Mouse (Mus musculus) limb, embryonic 11.5 days (tissue): ENCODE measurements at regions not wholly inside any gene's neighbourhood (a gene's known extent, or its start where the extent isn't known, plus 50 kb on each side); places are given as distances from the start of the nearest gene placed in this dataset.

Source experiments
- ATAC-seq: fragments of 200-750 bp; cut with Nextera tagmentation; 2 replicates; pipeline ENCODE4 v1.8.0; 2017; ENCODE audit warnings: low read depth; ENCODE audit not compliant: insufficient number of reproducible peaks, low FRiP score, low TSS enrichment
- DNase-seq: peaks from one replicate; pipeline ENCODE4 v3.0.0-alpha.2; 2015; ENCODE audit warnings: low spot score
- H3K27ac ChIP-seq: fragments of 300-500 bp; sonication (generic); replicated peaks from 2 replicates; pipeline ENCODE4 v1.5.1; 2014; ENCODE audit warnings: low read depth, mild to moderate bottlenecking, low read length
- H3K27me3 ChIP-seq: fragments of 300-500 bp; sonication (generic); 2 replicates; pipeline ENCODE4 v1.6.1; 2014; ENCODE audit warnings: mild to moderate bottlenecking, low read length, mixed read lengths; ENCODE audit not compliant: control insufficient read depth, insufficient read depth
- H3K36me3 ChIP-seq: fragments of 300-500 bp; sonication (generic); 2 replicates; pipeline ENCODE4 v1.6.1; 2014; ENCODE audit warnings: mild to moderate bottlenecking, low read length, moderate library complexity, mixed read lengths; ENCODE audit not compliant: control insufficient read depth, insufficient read depth
- H3K4me1 ChIP-seq: fragments of 300-500 bp; sonication (generic); 2 replicates; pipeline ENCODE4 v1.6.1; 2014; ENCODE audit warnings: low read length, mixed read lengths; ENCODE audit not compliant: control insufficient read depth, insufficient read depth
- H3K4me2 ChIP-seq: fragments of 300-500 bp; sonication (generic); 2 replicates; pipeline ENCODE4 v1.6.1; 2014; ENCODE audit warnings: low read depth, mild to moderate bottlenecking, moderate library complexity; ENCODE audit not compliant: severe bottlenecking
- H3K4me3 ChIP-seq: fragments of 300-500 bp; sonication (generic); 2 replicates; pipeline ENCODE4 v1.5.1; 2014; ENCODE audit warnings: low read depth, low read length
- H3K9ac ChIP-seq: fragments of 300-500 bp; sonication (generic); 2 replicates; pipeline ENCODE4 v1.6.1; 2014; ENCODE audit warnings: mild to moderate bottlenecking, low read length
- H3K9me3 ChIP-seq: fragments of 300-500 bp; sonication (generic); 2 replicates; pipeline ENCODE4 v1.6.1; 2016; ENCODE audit warnings: low read length; ENCODE audit not compliant: control insufficient read depth
- WGBS: fragments of 180-500 bp; shearing (Covaris S2); extraction: QIAGEN DNeasy Blood & Tissue Kit; methylation state at CpG from one replicate; pipeline ENCODE4 v1.1.7; 2014; 5-methylcytosine and 5-hydroxymethylcytosine counted together

- WGBS = 74% methylated on average over 3 of the region's 3 CpGs
- H3K4me1 ChIP-seq = peaks cover 11% of the 10 kb centered on the region
- no peak overlapping the region for H3K9ac ChIP-seq
- H3K9me3 ChIP-seq = no peaks in the 10 kb centered on the region
- no peak overlapping the region for H3K27ac ChIP-seq
- no peak for ATAC-seq
- H3K4me3 ChIP-seq = no peak overlapping the region
- H3K36me3 ChIP-seq = no peaks in the 10 kb centered on the region
- DNase-seq = no peak
- H3K27me3 ChIP-seq = no peaks in the 10 kb centered on the region
- no peak overlapping the region for H3K4me2 ChIP-seq
These were observed 167.3 kb downstream of the Hs3st3b1 start for GRCm38 (mm10) chr11:63754826-63755225.

GRCm38 (mm10) chr11:63758313-63758712 lies 163.8 kb downstream of the Hs3st3b1 start:
- no peak overlapping the region for H3K27ac ChIP-seq
- H3K4me3 ChIP-seq = no peak overlapping the region
- ATAC-seq (no peak), DNase-seq (no peak)
- H3K4me2 ChIP-seq = no peak overlapping the region
- H3K4me1 ChIP-seq = peaks cover 4% of the 10 kb centered on the region; the same call in 1 of the 2 replicates
- H3K9ac ChIP-seq = no peak overlapping the region
- no peaks in the 10 kb centered on the region for H3K36me3 ChIP-seq
- 76% methylated on average over 3 of the region's 3 CpGs for WGBS
- no peaks in the 10 kb centered on the region for H3K9me3 ChIP-seq
- no peaks in the 10 kb centered on the region for H3K27me3 ChIP-seq

GRCm38 (mm10) chr11:63761561-63761960 lies 160.5 kb downstream of the Hs3st3b1 start:
- WGBS = 88% methylated on average over 6 of the region's 6 CpGs
- no peaks in the 10 kb centered on the region for H3K27me3 ChIP-seq
- no peak for DNase-seq
- H3K9me3 ChIP-seq = no peaks in the 10 kb centered on the region
- H3K4me1 ChIP-seq = no peaks in the 10 kb centered on the region; the same call in 1 of the 2 replicates
- no peak for ATAC-seq
- no peaks in the 10 kb centered on the region for H3K36me3 ChIP-seq
- H3K4me2 ChIP-seq = no peak overlapping the region
- H3K4me3 ChIP-seq = no peak overlapping the region
- H3K9ac ChIP-seq = no peak overlapping the region
- no peak overlapping the region for H3K27ac ChIP-seq

GRCm38 (mm10) chr11:63767631-63768250 lies 154.3 kb downstream of the Hs3st3b1 start:
- H3K9me3 ChIP-seq = no peaks in the 10 kb centered on the region
- H3K27me3 ChIP-seq = no peaks in the 10 kb centered on the region
- H3K4me3 ChIP-seq = no peak overlapping the region
- 64% methylated on average over 10 of the region's 10 CpGs for WGBS
- no peaks in the 10 kb centered on the region for H3K4me1 ChIP-seq
- H3K27ac ChIP-seq = no peak overlapping the region
- no peak overlapping the region for H3K4me2 ChIP-seq
- DNase-seq (no peak), ATAC-seq (no peak)
- no peak overlapping the region for H3K9ac ChIP-seq
- H3K36me3 ChIP-seq = no peaks in the 10 kb centered on the region

- Histone ChIP-seq H3K4me3 (no peak overlapping the region), H3K27ac (no peak overlapping the region), H3K9ac (no peak overlapping the region), H3K9me3 (no peaks in the 10 kb centered on the region), H3K27me3 (no peaks in the 10 kb centered on the region), H3K36me3 (no peaks in the 10 kb centered on the region), H3K4me1 (no peaks in the 10 kb centered on the region), H3K4me2 (no peak overlapping the region)
- no peak for DNase-seq
- WGBS = 94% methylated on average over 2 of the region's 2 CpGs
- no peak for ATAC-seq
These were observed 152.4 kb downstream of the Hs3st3b1 start for GRCm38 (mm10) chr11:63769738-63770137.

- no peaks in the 10 kb centered on the region for H3K9me3 ChIP-seq
- no peak overlapping the region for H3K4me3 ChIP-seq
- H3K27me3 ChIP-seq = no peaks in the 10 kb centered on the region
- DNase-seq (peak; percentile 51), ATAC-seq (no peak)
- H3K4me1 ChIP-seq = peaks cover 13% of the 10 kb centered on the region
- WGBS = 28% methylated on average over 6 of the region's 6 CpGs
- no peaks in the 10 kb centered on the region for H3K36me3 ChIP-seq
- H3K27ac ChIP-seq = peak overlapping the region; percentile 49; the same call in 1 of the 2 replicates
- no peak overlapping the region; the same call in 1 of the 2 replicates for H3K9ac ChIP-seq
- H3K4me2 ChIP-seq = no peak overlapping the region
These were observed 146.7 kb downstream of the Hs3st3b1 start for GRCm38 (mm10) chr11:63775382-63775781.

GRCm38 (mm10) chr11:63779371-63779770 lies 142.7 kb downstream of the Hs3st3b1 start:
- WGBS = 84% methylated on average over 6 of the region's 6 CpGs
- ATAC-seq (no peak), DNase-seq (no peak)
- Histone ChIP-seq H3K27me3 (no peaks in the 10 kb centered on the region), H3K9ac (no peak overlapping the region), H3K4me3 (no peak overlapping the region), H3K27ac (no peak overlapping the region), H3K4me1 (peaks cover 13% of the 10 kb centered on the region), H3K9me3 (no peaks in the 10 kb centered on the region), H3K36me3 (no peaks in the 10 kb centered on the region), H3K4me2 (no peak overlapping the region)

- Histone ChIP-seq H3K4me2 (no peak overlapping the region), H3K9ac (no peak overlapping the region), H3K9me3 (no peaks in the 10 kb centered on the region), H3K27me3 (no peaks in the 10 kb centered on the region), H3K36me3 (no peaks in the 10 kb centered on the region), H3K4me1 (peaks cover 17% of the 10 kb centered on the region; the same call in 1 of the 2 replicates), H3K4me3 (no peak overlapping the region), H3K27ac (no peak overlapping the region)
- WGBS = 71% methylated on average over 19 of the region's 19 CpGs
- DNase-seq = no peak
- no peak for ATAC-seq
These were observed 139.8 kb downstream of the Hs3st3b1 start for GRCm38 (mm10) chr11:63781967-63782915.
